Comparison of ENCODE assay signal across 9 mouse cellular contexts in the genomic region with DNA sequence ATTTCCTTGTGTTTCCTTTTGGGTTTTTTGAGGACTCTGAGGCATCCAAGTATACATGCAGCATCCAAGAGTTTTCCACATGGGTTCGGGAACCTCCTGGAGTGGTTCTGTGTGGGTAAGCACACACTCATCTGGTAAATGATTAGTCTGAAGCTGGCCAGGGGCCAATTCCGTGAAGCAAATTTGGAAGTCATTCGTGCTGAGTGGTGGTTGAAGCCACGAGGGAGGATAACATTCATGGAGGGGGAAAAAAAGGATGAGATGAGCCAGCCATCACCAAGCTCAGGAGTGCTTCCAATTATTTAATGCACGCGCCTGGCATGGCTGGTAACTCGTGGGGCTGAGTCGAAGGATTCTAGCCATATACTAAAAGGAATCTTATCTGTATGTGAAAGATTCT. TPM values are rescaled to one million over a fixed set of nuclear protein-coding genes. Genes with fewer than 3 reads are reported as not detected.
DNase-seq lines count a peak whose midpoint lies in the region; ATAC-seq lines count a peak whose summit lies in the region.
"Had no signal": no experiment of that assay in that cellular context is flagged by ENCODE, and none has a peak within 500 bp of the region (broad histone marks: within the 10 kb centered on the region; RNA-seq: fewer than 3 reads in every experiment).

No protein-coding gene starts in this region.

- H3K4me1 ChIP-seq in liver, embryonic 13.5 days (replicated peaks): peaks cover 24% of the 10 kb centered on the region
- peaks cover 9% of the 10 kb centered on the region; the same call in 1 of the 2 replicates for H3K4me1 ChIP-seq in liver, embryonic 11.5 days (replicated peaks; ENCODE audit: control insufficient read depth, insufficient read depth, low read length)
- H3K4me1 ChIP-seq: midbrain, embryonic 10.5 days had no signal

- DNase-seq in liver, embryonic 13.5 days: no peak
- no peak for DNase-seq in liver, embryonic 11.5 days (ENCODE audit: low spot score)
- peak; percentile 77 to 87 for DNase-seq in kidney, adult 8-10 months
- DNase-seq in layer of hippocampus, adult 8-10 months (ENCODE audit: low spot score in 2 of 2): peak; percentile 70 to 71
- DNase-seq in right cerebral cortex, postnatal 10 days (ENCODE audit: low spot score in 2 of 2): peak; percentile 65 to 68
- no peak for DNase-seq in ovary, postnatal 36 days (ENCODE audit: low spot score)
- DNase-seq in heart, postnatal 14 days: no peak
- no peak for DNase-seq in gastrocnemius, postnatal 36 days

- no peaks in the 10 kb centered on the region for H3K9me3 ChIP-seq in liver, embryonic 13.5 days (replicated peaks)
- no peaks in the 10 kb centered on the region for H3K9me3 ChIP-seq in liver, embryonic 11.5 days (ENCODE audit: control insufficient read depth, low read length)
- H3K9me3 ChIP-seq: midbrain, embryonic 10.5 days had no signal

- H3K4me2 ChIP-seq in liver, embryonic 13.5 days: no peak overlapping the region
- no peak overlapping the region for H3K4me2 ChIP-seq in liver, embryonic 11.5 days

- peak; percentile 36; the same call in 1 of the 2 replicates for ATAC-seq in liver, embryonic 13.5 days (ENCODE audit: low read depth)
- ATAC-seq in liver, embryonic 11.5 days (replicated peaks; ENCODE audit: low FRiP score): no peak

- WGBS in liver, embryonic 13.5 days (ENCODE audit: insufficient replicate concordance): 56% methylated on average over 8 of the region's 8 CpGs
- WGBS in liver, embryonic 11.5 days: 65% methylated on average over 8 of the region's 8 CpGs

- no peak overlapping the region for H3K4me3 ChIP-seq in liver, embryonic 13.5 days (replicated peaks)
- no peak overlapping the region for H3K4me3 ChIP-seq in liver, embryonic 11.5 days (ENCODE audit: low read depth, low read length)
- H3K4me3 ChIP-seq: midbrain, embryonic 10.5 days had no signal

- no peaks in the 10 kb centered on the region for H3K36me3 ChIP-seq in liver, embryonic 13.5 days
- H3K36me3 ChIP-seq in liver, embryonic 11.5 days (ENCODE audit: control insufficient read depth, insufficient read depth, low read length): no peaks in the 10 kb centered on the region
- H3K36me3 ChIP-seq: midbrain, embryonic 10.5 days had no signal

- intact Hi-C loops in heart, postnatal 14 days (cut with DNase I): no loop called here
- intact Hi-C loops in gastrocnemius, postnatal 36 days (cut with DNase I): no loop called here

- no peak overlapping the region for H3K27ac ChIP-seq in liver, embryonic 13.5 days
- H3K27ac ChIP-seq in liver, embryonic 11.5 days (ENCODE audit: low read depth, low read length): no peak overlapping the region
- H3K27ac ChIP-seq: midbrain, embryonic 10.5 days had no signal

- H3K9ac ChIP-seq in liver, embryonic 13.5 days: no peak overlapping the region
- H3K9ac ChIP-seq in liver, embryonic 11.5 days (ENCODE audit: low read depth, low read length): no peak overlapping the region

- H3K27me3 ChIP-seq in liver, embryonic 13.5 days: no peaks in the 10 kb centered on the region
- H3K27me3 ChIP-seq in liver, embryonic 11.5 days (replicated peaks; ENCODE audit: control insufficient read depth, insufficient read depth, low read length): 0 out of 2 replicates have a peak, but pooled peaks cover 2% of the 10 kb centered on the region

RNA-seq across cellular contexts. Expression of gene Lifr, which starts 56.1 kb away (rescaled TPM):
- polyA plus RNA-seq in liver, embryonic 13.5 days (2015; fragmentation: Nextera tagmentation; extraction: Ambion mirVana): 20.5 and 24.9 TPM in 2 replicates
- 28.7 and 31.0 TPM in 2 replicates for polyA plus RNA-seq in liver, embryonic 11.5 days (2014; fragmentation: Nextera tagmentation; extraction: Ambion mirVana)
- total RNA-seq in layer of hippocampus, adult 8-10 months (2022): 10 to 100 TPM; 43.7 to 56.5 (median 52.1) TPM
- total RNA-seq in heart, postnatal 14 days (2021): 10 to 100 TPM; 57.6 to 63.2 TPM
- 10 to 100 TPM; 44.2 to 56.9 TPM for total RNA-seq in gastrocnemius, postnatal 36 days (2021)

Comparison
In these comparisons a context has a peak if more than half of its experiments do, and no peak if none do; other contexts are left out.
1. DNase-seq: peak in kidney, adult 8-10 months (2 of 2), layer of hippocampus, adult 8-10 months (2 of 2) and right cerebral cortex, postnatal 10 days (2 of 2); none in liver, embryonic 13.5 days (single experiment), liver, embryonic 11.5 days (single experiment), ovary, postnatal 36 days (single experiment), heart, postnatal 14 days (0 of 2) and gastrocnemius, postnatal 36 days (0 of 2).